ENCODE assay signal across 8 mouse cellular contexts in the genomic region with DNA sequence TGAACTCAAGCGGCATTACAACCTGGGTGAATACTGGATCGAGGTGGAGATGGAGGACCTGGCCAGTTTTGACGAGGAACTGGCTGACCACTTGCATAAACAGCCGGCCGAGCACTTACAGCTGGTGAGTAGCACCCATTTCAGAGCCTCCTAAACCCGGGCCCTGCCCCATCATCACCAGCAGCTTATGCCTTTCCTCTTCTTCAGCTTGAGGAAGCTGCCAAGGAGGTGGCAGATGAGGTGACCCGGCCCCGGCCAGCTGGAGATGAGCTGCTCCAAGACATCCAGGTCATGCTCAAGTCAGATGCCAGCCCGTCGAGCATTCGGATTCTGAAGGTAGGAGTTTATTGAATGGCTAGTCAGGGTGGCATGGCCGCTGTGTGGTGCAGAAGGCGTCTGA. TPM values are rescaled to one million over a fixed set of nuclear protein-coding genes. Genes with fewer than 3 reads are reported as not detected.
DNase-seq lines count a peak whose midpoint lies in the region; ATAC-seq and TF ChIP-seq lines count a peak whose summit lies in the region.

No protein-coding gene starts in this region.

- H3K9ac ChIP-seq in kidney, embryonic 15.5 days, result peak overlapping the region; percentile 70
- H3K9ac ChIP-seq in heart, embryonic 16.5 days (ENCODE audit: low read length), result peak overlapping the region; percentile 72

- no peak for DNase-seq in kidney, postnatal 14 days
- DNase-seq in gastrocnemius, postnatal 36 days, result no peak
- DNase-seq in frontal cortex, postnatal 14 days (ENCODE audit: low spot score in 2 of 2), result no peak
- DNase-seq in right cerebral cortex, postnatal 36 days (ENCODE audit: low spot score in 2 of 2), result no peak

- TF ChIP-seq CTCF in bone marrow, adult 2 months (IDR thresholded peaks at IDR 0.05; ENCODE audit: control insufficient read depth, insufficient read depth, low read length), result no peak

- peaks cover 31% of the 10 kb centered on the region for H3K79me2 ChIP-seq in macrophage (ENCODE audit: inconsistent target)

- peaks cover 42% of the 10 kb centered on the region for H3K36me3 ChIP-seq in kidney, embryonic 15.5 days
- peaks cover 19% of the 10 kb centered on the region for H3K36me3 ChIP-seq in heart, embryonic 16.5 days (ENCODE audit: control insufficient read depth, insufficient read depth)
- no peaks in the 10 kb centered on the region for H3K36me3 ChIP-seq in macrophage (ENCODE audit: inconsistent target)

- no peaks in the 10 kb centered on the region for H3K9me3 ChIP-seq in kidney, embryonic 15.5 days (replicated peaks)
- H3K9me3 ChIP-seq in heart, embryonic 16.5 days (replicated peaks; ENCODE audit: control insufficient read depth, low read length), result no peaks in the 10 kb centered on the region

- no peak for ATAC-seq in kidney, embryonic 15.5 days (replicated peaks; ENCODE audit: low FRiP score)
- ATAC-seq in heart, embryonic 16.5 days (replicated peaks; ENCODE audit: extremely low read depth, insufficient read depth, low FRiP score), result no peak

- H3K27ac ChIP-seq in kidney, embryonic 15.5 days, result no peak overlapping the region
- H3K27ac ChIP-seq in bone marrow, adult 2 months (ENCODE audit: control insufficient read depth, insufficient read depth, low read depth, low read length, poor library complexity), result no peak overlapping the region
- no peak overlapping the region for H3K27ac ChIP-seq in heart, embryonic 16.5 days (ENCODE audit: low read length)
- H3K27ac ChIP-seq in macrophage, result peak overlapping the region; percentile 52

- peaks cover 31% of the 10 kb centered on the region for H3K4me1 ChIP-seq in kidney, embryonic 15.5 days
- H3K4me1 ChIP-seq in bone marrow, adult 2 months (ENCODE audit: control insufficient read depth, insufficient read depth, low read length), result peaks cover 3% of the 10 kb centered on the region; the same call in 1 of the 2 replicates
- peaks cover 17% of the 10 kb centered on the region for H3K4me1 ChIP-seq in heart, embryonic 16.5 days (ENCODE audit: control insufficient read depth, insufficient read depth, low read length)

- 8% methylated on average over 13 of the region's 13 CpGs for WGBS in kidney, embryonic 15.5 days
- WGBS in bone marrow, adult 2 months, result 13% methylated on average over 13 of the region's 13 CpGs
- 13% methylated on average over 13 of the region's 13 CpGs for WGBS in heart, embryonic 16.5 days
- 19% methylated on average over 13 of the region's 13 CpGs for WGBS in macrophage (ENCODE audit: missing documents)

- H3K4me3 ChIP-seq in kidney, embryonic 15.5 days (replicated peaks), result peak overlapping the region; percentile 83
- H3K4me3 ChIP-seq in bone marrow, adult 2 months (replicated peaks; ENCODE audit: control insufficient read depth, low read depth, low read length), result peak overlapping the region; percentile 91
- peak overlapping the region; percentile 78 for H3K4me3 ChIP-seq in heart, embryonic 16.5 days (ENCODE audit: low read length)
- H3K4me3 ChIP-seq in macrophage (ENCODE audit: inconsistent target), result peak overlapping the region; percentile 86

- peak overlapping the region; percentile 71 for H3K4me2 ChIP-seq in kidney, embryonic 15.5 days
- H3K4me2 ChIP-seq in heart, embryonic 16.5 days (ENCODE audit: low read depth, low read length), result peak overlapping the region; percentile 75

- H3K27me3 ChIP-seq in kidney, embryonic 15.5 days, result no peaks in the 10 kb centered on the region
- no peaks in the 10 kb centered on the region for H3K27me3 ChIP-seq in heart, embryonic 16.5 days (ENCODE audit: control insufficient read depth, insufficient read depth, low read length)

- intact Hi-C loops in gastrocnemius, postnatal 36 days (cut with DNase I), result no loop called here

- 0 out of 2 replicates have a peak, but pooled peaks have one; percentile 6 for TF ChIP-seq POLR2A in bone marrow, adult 2 months (IDR thresholded peaks at IDR 0.05; ENCODE audit: borderline replicate concordance, control insufficient read depth, low read depth, low read length)

RNA-seq across cellular contexts. Expression of a gene that starts 0.7 kb away (rescaled TPM):
- 173 and 194 TPM in 2 replicates for polyA plus RNA-seq in kidney, embryonic 15.5 days (2015; fragmentation: Nextera tagmentation; extraction: Ambion mirVana)
- polyA plus RNA-seq in bone marrow, adult 2 months (2011; ENCODE audit: insufficient read depth, insufficient read length, low replicate concordance, missing spikeins), result 115 and 116 TPM in 2 replicates
- polyA plus RNA-seq in heart, embryonic 16.5 days (2015; fragmentation: Nextera tagmentation; extraction: Ambion mirVana), result 82.3 and 87.9 TPM in 2 replicates
- total RNA-seq in macrophage (2018; cell fraction: chromatin; rRNA removed), result 10 to 100 TPM in 14 of 26 experiments, 1 to 10 TPM in 12; 1.2 to 28.6 (median 10.2) TPM
- total RNA-seq in macrophage (2018; cell fraction: cytosol; rRNA removed), result 10 to 100 TPM in 13 of 26 experiments, 1 to 10 TPM in 13; 5.5 to 19.6 (median 10.1) TPM
- 10 to 100 TPM in 10 of 26 experiments, 1 to 10 TPM in 16; 2.0 to 96.2 (median 8.9) TPM for total RNA-seq in macrophage (2018; cell fraction: nucleus; rRNA removed)
- polyA plus RNA-seq in macrophage (2018), result 3.7 to 96.0 TPM (median 25.7 TPM) in 3 replicates
- 1 to 10 TPM; 1.7 TPM for total RNA-seq in gastrocnemius, postnatal 36 days (2021)

RNA-seq across cellular contexts. Expression of a gene that starts 16.7 kb away (rescaled TPM):
- 37.9 and 40.1 TPM in 2 replicates for polyA plus RNA-seq in kidney, embryonic 15.5 days (2015; fragmentation: Nextera tagmentation; extraction: Ambion mirVana)
- polyA plus RNA-seq in bone marrow, adult 2 months (2011; ENCODE audit: insufficient read depth, insufficient read length, low replicate concordance, missing spikeins), result 297 and 316 TPM in 2 replicates
- 16.8 and 17.6 TPM in 2 replicates for polyA plus RNA-seq in heart, embryonic 16.5 days (2015; fragmentation: Nextera tagmentation; extraction: Ambion mirVana)
- 100 to 1,000 TPM in 1 of 26 experiments, 10 to 100 TPM in 23, 1 to 10 TPM in 2; 7.0 to 111 (median 46.5) TPM for total RNA-seq in macrophage (2018; cell fraction: chromatin; rRNA removed)
- 100 to 1,000 TPM; 239 to 513 (median 404) TPM for total RNA-seq in macrophage (2018; cell fraction: cytosol; rRNA removed)
- total RNA-seq in macrophage (2018; cell fraction: nucleus; rRNA removed), result 100 to 1,000 TPM in 19 of 26 experiments, 10 to 100 TPM in 7; 26.8 to 387 (median 119) TPM
- 364 to 915 TPM (median 701 TPM) in 3 replicates for polyA plus RNA-seq in macrophage (2018)
- 1 to 10 TPM; 6.8 to 8.2 TPM for total RNA-seq in gastrocnemius, postnatal 36 days (2021)
